Mouse (Mus musculus) MEL (cell line): ENCODE data around the gene Ppp2r5b. TPM values are rescaled to one million over a fixed set of nuclear protein-coding genes. Genes with fewer than 3 reads are reported as not detected.

Experiments
- DNase-seq: peaks from one replicate; pipeline ENCODE4 v3.0.0; 2011; ENCODE audit warnings: low read depth, low spot score
- H3K27ac ChIP-seq: 2 replicates; pipeline ENCODE4 v1.5.1; 2012; ENCODE audit warnings: low read depth, mild to moderate bottlenecking, control low read depth, low read length, moderate library complexity; ENCODE audit not compliant: control insufficient read depth
- H3K27me3 ChIP-seq, 2 experiments: fragments of 150-350 bp in 1 of 2; sonication (generic) in 1 of 2; 2 replicates each; pipeline ENCODE4 v1.6.1; 2012; ENCODE audit warnings: low read length in 2 of 2, mild to moderate bottlenecking in 2 of 2, improper control_type of control experiment in 1 of 2, moderate library complexity in 1 of 2; ENCODE audit not compliant: insufficient read depth in 2 of 2, control insufficient read depth in 1 of 2
- H3K36me3 ChIP-seq, 2 experiments: 2 replicates each; pipeline ENCODE4 v1.6.1; 2012 to 2014; ENCODE audit warnings: low read length in 2 of 2, improper control_type of control experiment in 1 of 2, inconsistent platforms in 1 of 2, mild to moderate bottlenecking in 1 of 2; ENCODE audit not compliant: insufficient read depth in 2 of 2, control insufficient read depth in 1 of 2
- H3K4me1 ChIP-seq, 2 experiments: fragments of 150-350 bp in 1 of 2; sonication (generic) in 1 of 2; 2 replicates each; pipeline ENCODE4 v1.6.1; 2012; ENCODE audit warnings: low read length in 2 of 2, improper control_type of control experiment in 1 of 2, mild to moderate bottlenecking in 1 of 2; ENCODE audit not compliant: insufficient read depth in 2 of 2, control insufficient read depth in 1 of 2
- H3K4me3 ChIP-seq, 2 experiments: fragments of 150-350 bp in 1 of 2; sonication (generic) in 1 of 2; 2 replicates each; pipeline ENCODE4 v1.5.1; 2012; ENCODE audit warnings: low read depth in 2 of 2, low read length in 2 of 2, mild to moderate bottlenecking in 2 of 2, moderate library complexity in 2 of 2, control low read depth in 1 of 2, improper control_type of control experiment in 1 of 2; ENCODE audit not compliant: control insufficient read depth in 1 of 2, insufficient read depth in 1 of 2
- H3K79me2 ChIP-seq: 2 replicates; pipeline ENCODE4 v1.6.1; 2012; ENCODE audit warnings: mild to moderate bottlenecking, low read length, moderate library complexity; ENCODE audit not compliant: control insufficient read depth, poor library complexity, insufficient read depth
- H3K9ac ChIP-seq: 2 replicates; pipeline ENCODE4 v1.6.1; 2012; ENCODE audit warnings: low read depth, mild to moderate bottlenecking, control low read depth, low read length, moderate library complexity; ENCODE audit not compliant: control insufficient read depth, poor library complexity, severe bottlenecking
- H3K9me3 ChIP-seq: fragments of 150-350 bp; sonication (generic); replicated peaks from 2 replicates; pipeline ENCODE4 v1.6.1; 2012; ENCODE audit warnings: mild to moderate bottlenecking, low read length, improper control_type of control experiment, moderate library complexity; ENCODE audit not compliant: insufficient read depth
- BHLHE40 ChIP-seq: IDR thresholded peaks from 2 replicates; pipeline ENCODE4 v1.6.1; 2012; ENCODE audit warnings: low read depth, mild to moderate bottlenecking, inconsistent platforms, low read length, improper control_type of control experiment, borderline replicate concordance
- CHD2 ChIP-seq: IDR thresholded peaks from 2 replicates; pipeline ENCODE4 v1.6.1; 2011; ENCODE audit warnings: low read length, improper control_type of control experiment
- CTCF ChIP-seq, 3 experiments: IDR thresholded peaks in 2 of 3; conservative IDR thresholded peaks in 1 of 3; 2 replicates each; pipeline ENCODE4 v1.5.1; 2011 to 2012; ENCODE audit warnings: low read length in 3 of 3, low read depth in 2 of 3, mild to moderate bottlenecking in 2 of 3, improper control_type of control experiment in 1 of 3, inconsistent platforms in 1 of 3, mixed read lengths in 1 of 3, moderate library complexity in 1 of 3; ENCODE audit not compliant: control insufficient read depth in 1 of 3, insufficient read depth in 1 of 3, poor library complexity in 1 of 3, severe bottlenecking in 1 of 3
- E2F4 ChIP-seq: IDR thresholded peaks from 2 replicates; pipeline ENCODE4 v1.6.1; 2011; ENCODE audit warnings: low read depth, low read length, improper control_type of control experiment, borderline replicate concordance
- ELF1 ChIP-seq: IDR thresholded peaks from 2 replicates; pipeline ENCODE4 v1.6.1; 2014; ENCODE audit warnings: low read depth, mild to moderate bottlenecking, inconsistent platforms, low read length, improper control_type of control experiment, moderate library complexity
- EP300 ChIP-seq, 2 experiments: IDR thresholded peaks; 2 replicates each; pipeline ENCODE4 v1.6.1; 2011; ENCODE audit warnings: improper control_type of control experiment in 2 of 2, low read length in 2 of 2, low read depth in 1 of 2, mild to moderate bottlenecking in 1 of 2
- ETS1 ChIP-seq: IDR thresholded peaks from 2 replicates; pipeline ENCODE4 v1.6.1; 2012; ENCODE audit warnings: low read depth, mild to moderate bottlenecking, inconsistent platforms, low read length, improper control_type of control experiment, moderate library complexity
- GABPA ChIP-seq: IDR thresholded peaks from 2 replicates; pipeline ENCODE4 v1.6.1; 2012; ENCODE audit warnings: low read depth, mild to moderate bottlenecking, inconsistent platforms, low read length, improper control_type of control experiment, moderate library complexity
- GATA1 ChIP-seq: IDR thresholded peaks from 2 replicates; pipeline ENCODE4 v1.6.1; 2011; ENCODE audit warnings: low read depth, low read length, improper control_type of control experiment
- JUND ChIP-seq: IDR thresholded peaks from 2 replicates; pipeline ENCODE4 v1.6.1; 2011; ENCODE audit warnings: low read depth, mild to moderate bottlenecking, improper control_type of control experiment, low read length
- KAT2A ChIP-seq: conservative IDR thresholded peaks from 2 replicates; pipeline ENCODE4 v1.6.1; 2012; ENCODE audit warnings: low read depth, low read length, improper control_type of control experiment, inconsistent platforms
- MAFK ChIP-seq: IDR thresholded peaks from 2 replicates; pipeline ENCODE4 v1.6.1; 2011; ENCODE audit warnings: low read depth, mild to moderate bottlenecking, low read length, improper control_type of control experiment, borderline replicate concordance
- MAX ChIP-seq: IDR thresholded peaks from 2 replicates; pipeline ENCODE4 v1.6.1; 2011; ENCODE audit warnings: low read length, improper control_type of control experiment
- MEF2A ChIP-seq: IDR thresholded peaks from 2 replicates; pipeline ENCODE4 v1.6.1; 2014; ENCODE audit warnings: low read depth, mild to moderate bottlenecking, inconsistent platforms, low read length, improper control_type of control experiment; ENCODE audit not compliant: poor library complexity, insufficient replicate concordance, severe bottlenecking; ENCODE audit errors: extremely low read depth
- MXI1 ChIP-seq: IDR thresholded peaks from 2 replicates; pipeline ENCODE4 v1.6.1; 2011; ENCODE audit warnings: mild to moderate bottlenecking, low read depth, low read length, improper control_type of control experiment
- MYB ChIP-seq: IDR thresholded peaks from 2 replicates; pipeline ENCODE4 v1.6.1; 2011; ENCODE audit warnings: mild to moderate bottlenecking, low read depth, low read length, improper control_type of control experiment
- MYC ChIP-seq: IDR thresholded peaks from 2 replicates; pipeline ENCODE4 v1.6.1; 2011; ENCODE audit warnings: low read depth, mild to moderate bottlenecking, low read length, improper control_type of control experiment, moderate library complexity
- NELFE ChIP-seq: IDR thresholded peaks from 2 replicates; pipeline ENCODE4 v1.6.1; 2011; ENCODE audit warnings: low read depth, low read length, improper control_type of control experiment
- NRF1 ChIP-seq: IDR thresholded peaks from 2 replicates; pipeline ENCODE4 v1.6.1; 2014; ENCODE audit warnings: low read depth, mild to moderate bottlenecking, inconsistent platforms, low read length, improper control_type of control experiment, moderate library complexity; ENCODE audit not compliant: poor library complexity, insufficient read depth, severe bottlenecking
- POLR2A ChIP-seq, 2 experiments: IDR thresholded peaks; 2 replicates each; pipeline ENCODE4 v1.6.1; 2011 to 2012; ENCODE audit warnings: low read length in 2 of 2, mild to moderate bottlenecking in 2 of 2, control low read depth in 1 of 2, improper control_type of control experiment in 1 of 2, low read depth in 1 of 2, moderate library complexity in 1 of 2; ENCODE audit not compliant: control insufficient read depth in 1 of 2, insufficient read depth in 1 of 2, poor library complexity in 1 of 2
- POLR2AphosphoS2 ChIP-seq: IDR thresholded peaks from 2 replicates; pipeline ENCODE4 v1.6.1; 2011; ENCODE audit warnings: low read length, improper control_type of control experiment
- POLR2AphosphoS5 ChIP-seq: IDR thresholded peaks from 2 replicates; pipeline ENCODE4 v1.6.1; 2012; ENCODE audit warnings: low read depth, borderline replicate concordance, mild to moderate bottlenecking, inconsistent platforms, low read length, moderate library complexity, mixed read lengths
- RCOR1 ChIP-seq: IDR thresholded peaks from 2 replicates; pipeline ENCODE4 v1.6.1; 2012; ENCODE audit warnings: low read depth, mild to moderate bottlenecking, inconsistent platforms, low read length, improper control_type of control experiment
- SIN3A ChIP-seq: IDR thresholded peaks from 2 replicates; pipeline ENCODE4 v1.6.1; 2012; ENCODE audit warnings: low read length, improper control_type of control experiment, inconsistent platforms
- SMC3 ChIP-seq: IDR thresholded peaks from 2 replicates; pipeline ENCODE4 v1.6.1; 2011; ENCODE audit warnings: low read depth, low read length, improper control_type of control experiment
- TAL1 ChIP-seq: IDR thresholded peaks from 2 replicates; pipeline ENCODE4 v1.6.1; 2012; ENCODE audit warnings: mild to moderate bottlenecking, inconsistent platforms, low read length, moderate library complexity, mixed read lengths
- TBP ChIP-seq: IDR thresholded peaks from 2 replicates; pipeline ENCODE4 v1.8.0; 2011; ENCODE audit warnings: low read depth, low read length, improper control_type of control experiment
- UBTF ChIP-seq: IDR thresholded peaks from 2 replicates; pipeline ENCODE4 v1.6.1; 2012; ENCODE audit warnings: low read depth, mild to moderate bottlenecking, inconsistent platforms, low read length, improper control_type of control experiment, moderate library complexity, borderline replicate concordance; ENCODE audit not compliant: insufficient read depth
- USF1 ChIP-seq: IDR thresholded peaks from 2 replicates; pipeline ENCODE4 v1.6.1; 2014; ENCODE audit warnings: low read depth, mild to moderate bottlenecking, inconsistent platforms, low read length, improper control_type of control experiment, moderate library complexity
- USF2 ChIP-seq, 2 experiments: IDR thresholded peaks; 2 replicates each; pipeline ENCODE4 v1.6.1; 2011 to 2012; ENCODE audit warnings: improper control_type of control experiment in 2 of 2, low read length in 2 of 2, borderline replicate concordance in 1 of 2, inconsistent platforms in 1 of 2, low read depth in 1 of 2, mild to moderate bottlenecking in 1 of 2; ENCODE audit not compliant: insufficient read depth in 1 of 2
- ZC3H11A ChIP-seq: IDR thresholded peaks from 2 replicates; pipeline ENCODE4 v1.6.1; 2012; ENCODE audit warnings: low read depth, mild to moderate bottlenecking, inconsistent platforms, low read length, improper control_type of control experiment
- ZKSCAN1 ChIP-seq: IDR thresholded peaks from 2 replicates; pipeline ENCODE4 v1.6.1; 2012; ENCODE audit warnings: low read depth, mild to moderate bottlenecking, inconsistent platforms, low read length, improper control_type of control experiment, moderate library complexity
- ZMIZ1 ChIP-seq: IDR thresholded peaks from 2 replicates; pipeline ENCODE4 v1.6.1; 2012; ENCODE audit warnings: low read depth, mild to moderate bottlenecking, inconsistent platforms, low read length, improper control_type of control experiment, moderate library complexity
- ZNF384 ChIP-seq: IDR thresholded peaks from 2 replicates; pipeline ENCODE4 v1.6.1; 2012; ENCODE audit warnings: low read depth, mild to moderate bottlenecking, inconsistent platforms, low read length, improper control_type of control experiment
- polyA plus RNA-seq, 2 experiments: library from polyadenylated mRNA; stranded (reverse) in 1 of 2; unstranded in 1 of 2; fragments of >175 nt in 1 of 2; fragments of >200 nt in 1 of 2; gene quantifications; 2 replicates each; pipeline versions ENCODE4 v1.2.1 to v1.2.4; 2012; ENCODE audit warnings: low replicate concordance in 2 of 2, low read depth in 1 of 2; ENCODE audit not compliant: insufficient read length in 2 of 2, insufficient read depth in 1 of 2, missing spikeins in 1 of 2
- total RNA-seq: library from RNA; depleted of rRNA; stranded (reverse); fragments of 300-350 nt; gene quantifications from 2 replicates; pipeline ENCODE4 v1.2.3, GENCODE M21; 2012; rRNA removed

The Ppp2r5b gene
- total RNA-seq (10.4 and 14.7 TPM in 2 replicates), polyA plus RNA-seq (10 to 100 TPM in 1 of 2 experiments, not detected in 1; 15.6 TPM)

DNA sequence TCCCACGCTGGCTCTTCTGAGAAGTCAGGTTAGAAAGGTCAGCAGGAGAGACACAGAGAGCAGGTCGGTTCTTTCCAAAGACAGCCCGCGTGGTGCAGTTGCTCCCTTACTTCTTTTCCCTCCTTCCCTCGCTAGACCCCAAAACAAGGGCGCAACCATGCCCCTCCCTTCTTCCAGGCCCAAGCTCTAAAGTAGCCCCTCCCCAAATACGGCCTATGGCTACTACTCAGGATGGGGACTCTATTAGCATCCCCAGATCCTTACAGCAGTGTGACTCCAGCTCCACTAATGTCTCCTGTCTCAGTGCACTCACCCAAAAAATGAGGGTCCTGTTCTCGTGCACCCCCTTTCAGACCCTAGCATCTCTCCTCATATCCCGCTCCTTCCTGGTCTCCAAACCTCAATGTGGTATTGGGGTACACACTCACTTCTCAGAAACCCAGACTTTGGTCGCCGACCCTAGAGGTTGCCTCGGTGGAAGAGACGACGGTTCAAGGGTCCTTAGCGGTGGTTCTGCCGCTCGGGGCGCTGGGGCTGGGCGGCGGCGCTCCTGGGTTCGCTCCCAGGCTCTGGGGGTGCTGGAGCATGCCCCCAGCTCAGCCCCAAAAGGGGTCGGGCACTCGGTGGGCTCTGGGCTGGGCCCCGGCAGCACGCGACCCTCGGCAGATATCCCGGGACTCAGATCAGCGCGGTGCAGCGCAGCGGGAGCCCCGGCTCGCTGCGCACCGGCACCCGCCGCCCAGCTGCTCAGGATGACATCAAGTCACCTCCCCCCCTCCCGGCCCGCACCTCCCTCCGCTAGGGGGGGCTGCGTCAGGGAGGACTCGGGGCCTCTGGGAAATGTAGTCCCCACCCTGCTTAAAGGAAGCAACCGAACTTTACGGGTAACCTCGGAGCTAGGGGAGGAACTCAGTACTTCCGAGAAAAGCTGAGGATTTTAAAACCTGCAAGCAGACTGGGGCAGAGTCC is at the start of gene Ppp2r5b:
Gene Ppp2r5b (minus strand): TSS at position 789 of the 969 bp plus-strand sequence.
- peaks cover 6 to 40% of the 10 kb centered on the region in 2 experiments for H3K4me1 ChIP-seq
- H3K27me3 ChIP-seq, result no peaks in the 10 kb centered on the region
- DNase-seq, result peak; percentile 95
- peaks cover 5% of the 10 kb centered on the region; the same call in 1 of the 2 replicates for H3K79me2 ChIP-seq
- H3K36me3 ChIP-seq, result peaks cover 0 to 35% of the 10 kb centered on the region in 2 experiments; a peak in 2 of 4 replicates
- no peaks in the 10 kb centered on the region for H3K9me3 ChIP-seq
- H3K9ac ChIP-seq, result peak within 1 kb of the TSS; percentile 86
- H3K27ac ChIP-seq, result peak within 1 kb of the TSS; percentile 94
- peak within 1 kb of the TSS; percentile 54 to 85 for H3K4me3 ChIP-seq
- TF ChIP-seq E2F4, result no peak
- no peak for TF ChIP-seq GABPA
- TF ChIP-seq MAX, result no peak
- no peak for TF ChIP-seq TBP
- peak; percentile 39 to 63; a peak in 2 of 4 replicates for TF ChIP-seq POLR2A (IDR thresholded peaks at IDR 0.05; ENCODE audit: control insufficient read depth in 1 of 2, insufficient read depth in 1 of 2, low read depth in 1 of 2, low read length in 2 of 2, poor library complexity in 1 of 2)
- TF ChIP-seq UBTF, result 0 out of 2 replicates have a peak, but pooled peaks have one; percentile 55
- peak in 2 of 3 experiments; percentile 53 to 85; a peak in 5 of 6 replicates for TF ChIP-seq CTCF (IDR thresholded peaks at IDR 0.05 in 2 of 3, conservative IDR thresholded peaks at IDR 0.05 in 1 of 3; ENCODE audit: control insufficient read depth in 1 of 3, insufficient read depth in 1 of 3, low read depth in 2 of 3, low read length in 3 of 3, poor library complexity in 1 of 3, severe bottlenecking in 1 of 3)
- TF ChIP-seq ZC3H11A, result no peak
- no peak for TF ChIP-seq NRF1
- TF ChIP-seq USF1, result no peak
- no peak for TF ChIP-seq ZKSCAN1
- TF ChIP-seq MEF2A, result no peak
- TF ChIP-seq KAT2A, result no peak; the same call in 1 of the 2 replicates
- no peak for TF ChIP-seq EP300 (IDR thresholded peaks at IDR 0.05; ENCODE audit: low read depth in 1 of 2, low read length in 2 of 2)
- TF ChIP-seq JUND, result no peak
- TF ChIP-seq MXI1, result no peak
- no peak for TF ChIP-seq MYB
- no peak for TF ChIP-seq SMC3
- TF ChIP-seq MYC, result no peak
- no peak for TF ChIP-seq ZNF384
- no peak for TF ChIP-seq POLR2AphosphoS5
- TF ChIP-seq TAL1, result no peak
- no peak for TF ChIP-seq ZMIZ1
- TF ChIP-seq NELFE, result peak; percentile 26; the same call in 1 of the 2 replicates
- no peak for TF ChIP-seq POLR2AphosphoS2
- no peak for TF ChIP-seq RCOR1
- no peak for TF ChIP-seq CHD2
- no peak for TF ChIP-seq MAFK
- TF ChIP-seq ELF1, result peak; percentile 77
- no peak; the same call in 1 of the 2 replicates for TF ChIP-seq BHLHE40
- TF ChIP-seq USF2 (IDR thresholded peaks at IDR 0.05; ENCODE audit: borderline replicate concordance in 1 of 2, insufficient read depth in 1 of 2, low read depth in 1 of 2, low read length in 2 of 2), result no peak
- TF ChIP-seq GATA1, result no peak
- peak; percentile 74 for TF ChIP-seq ETS1
- TF ChIP-seq SIN3A, result peak; percentile 87
